Mouse (Mus musculus) hindbrain, embryonic 10.5 days (tissue): Measurements from ENCODE around the gene Ubr7. TPM values are rescaled to one million over a fixed set of nuclear protein-coding genes. Genes with fewer than 3 reads are reported as not detected.

Source experiments
- DNase-seq: peaks from one replicate; pipeline ENCODE4 v3.0.0-alpha.2; 2017; ENCODE audit warnings: low spot score
- H3K27ac ChIP-seq: fragments of 300-500 bp; sonication (generic); 2 replicates; pipeline ENCODE4 v1.5.1; 2016; ENCODE audit warnings: mild to moderate bottlenecking, moderate library complexity
- H3K27me3 ChIP-seq: fragments of 300-500 bp; sonication (generic); 2 replicates; pipeline ENCODE4 v1.6.1; 2016; ENCODE audit warnings: mild to moderate bottlenecking; ENCODE audit not compliant: poor library complexity, insufficient read depth, severe bottlenecking
- H3K36me3 ChIP-seq: fragments of 300-500 bp; sonication (generic); 2 replicates; pipeline ENCODE4 v1.6.1; 2016; ENCODE audit warnings: mild to moderate bottlenecking, moderate library complexity
- H3K4me1 ChIP-seq: fragments of 300-500 bp; sonication (generic); replicated peaks from 2 replicates; pipeline ENCODE4 v1.6.1; 2016; ENCODE audit warnings: mild to moderate bottlenecking
- H3K4me3 ChIP-seq: fragments of 300-500 bp; sonication (generic); 2 replicates; pipeline ENCODE4 v1.5.1; 2016; ENCODE audit warnings: mild to moderate bottlenecking, moderate library complexity
- H3K9me3 ChIP-seq: fragments of 300-500 bp; sonication (generic); 2 replicates; pipeline ENCODE4 v1.6.1; 2016; ENCODE audit warnings: mild to moderate bottlenecking, moderate library complexity
- WGBS: fragments of 180-500 bp; shearing (Covaris S2); methylation state at CpG from one replicate; pipeline ENCODE4 v1.1.7; 2016; 5-methylcytosine and 5-hydroxymethylcytosine counted together
- polyA plus RNA-seq: library from polyadenylated mRNA; unstranded; fragments of >200 nt; fragmentation: Nextera tagmentation; extraction: Ambion mirVana; gene quantifications from 2 replicates; pipeline ENCODE4 v1.2.1, GENCODE M21; 2016

Ubr7 gene
- polyA plus RNA-seq, 1 experiment from 2014 or later, result 52.3 TPM

DNA sequence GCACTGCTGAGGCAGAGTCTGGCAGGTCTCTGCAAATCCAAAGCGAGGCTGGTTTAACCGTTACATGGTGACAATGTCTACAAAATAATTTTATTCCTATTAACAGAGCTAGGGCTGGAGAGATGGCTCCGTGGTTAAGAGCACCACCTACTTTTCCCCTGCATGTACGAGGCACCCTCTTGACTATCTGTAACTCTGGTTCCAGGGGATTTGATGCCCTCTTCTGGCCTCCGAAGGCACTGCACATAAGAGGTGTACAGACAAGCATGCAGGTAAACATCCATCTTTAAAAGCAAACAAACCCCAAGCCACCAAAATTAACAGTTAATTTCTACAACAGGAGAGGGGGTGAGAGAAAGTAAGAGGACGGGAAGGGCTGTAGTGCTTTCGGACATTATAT is 1.5 kb upstream of the Ubr7 start:
- Histone ChIP-seq H3K9me3 (no peaks in the 10 kb centered on the region), H3K27ac (no peak overlapping the region), H3K27me3 (no peaks in the 10 kb centered on the region), H3K4me3 (peak overlapping the region; percentile 90), H3K36me3 (peaks cover 38% of the 10 kb centered on the region), H3K4me1 (peaks cover 33% of the 10 kb centered on the region)
- DNase-seq, result no peak
- WGBS, result 89% methylated on average over 7 of the region's 7 CpGs

DNA sequence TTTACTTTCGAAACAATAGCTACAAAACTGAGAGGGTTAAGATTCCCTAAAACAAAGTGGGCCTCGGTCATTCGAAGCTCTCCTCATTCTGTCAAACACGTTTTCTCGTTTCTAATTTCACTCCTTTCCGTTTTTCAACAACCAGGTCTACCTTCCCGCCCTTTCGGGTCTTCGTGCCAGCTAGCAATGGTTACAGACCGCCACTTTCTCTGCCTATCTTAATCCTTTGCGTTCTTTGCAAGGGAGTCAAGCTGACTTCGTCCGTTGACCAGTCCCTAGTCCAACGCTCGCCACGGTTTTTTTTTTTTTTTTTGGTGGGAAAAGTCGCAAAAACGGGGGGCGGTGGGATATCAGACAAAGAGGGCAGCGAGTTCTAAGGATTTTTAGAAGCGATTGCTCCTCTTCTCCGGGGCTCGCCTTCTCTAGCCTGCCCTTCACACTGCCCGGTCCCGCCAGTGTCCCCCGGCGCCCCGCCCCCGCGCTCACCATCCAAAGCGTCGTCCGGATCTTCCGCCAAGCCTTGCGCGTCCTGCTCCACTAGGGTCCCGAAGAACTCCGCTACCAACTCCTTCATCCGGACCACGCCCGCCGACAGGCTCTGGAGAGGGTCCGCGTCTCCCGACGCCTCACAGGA is 595 bp upstream of the Ubr7 start:
- no peak for DNase-seq
- Histone ChIP-seq H3K9me3 (no peaks in the 10 kb centered on the region), H3K4me1 (peaks cover 33% of the 10 kb centered on the region), H3K4me3 (peak overlapping the region; percentile 90), H3K36me3 (peaks cover 40% of the 10 kb centered on the region), H3K27ac (peak overlapping the region; percentile 94), H3K27me3 (no peaks in the 10 kb centered on the region)
- WGBS, result 2% methylated on average over 46 of the region's 46 CpGs

DNA sequence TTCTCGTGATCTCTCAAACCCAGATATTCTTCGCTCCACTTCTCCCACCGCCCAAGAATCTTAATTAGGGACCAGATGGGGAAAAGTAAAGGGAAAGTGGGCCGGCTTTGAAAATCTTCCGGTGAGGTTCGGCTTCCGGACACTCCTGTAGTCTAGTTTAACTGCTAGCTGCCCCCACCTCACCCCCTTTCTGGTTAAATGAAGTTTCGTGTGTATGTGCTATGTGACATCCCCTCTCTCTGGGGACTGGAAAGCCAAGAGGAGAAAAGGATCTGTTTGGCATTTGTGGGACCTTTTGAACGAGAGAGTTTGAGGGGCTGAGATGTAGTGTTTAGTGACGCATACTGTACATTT is 613 bp downstream of the Ubr7 start, which contains the start of gene Gm20604:
Gene Gm20604 (minus strand): TSS at position 270 of the 354 bp plus-strand sequence.
- no peaks in the 10 kb centered on the region for H3K9me3 ChIP-seq
- H3K4me1 ChIP-seq, result peaks cover 33% of the 10 kb centered on the region
- peak within 1 kb of the TSS; percentile 94 for H3K27ac ChIP-seq
- no peaks in the 10 kb centered on the region for H3K27me3 ChIP-seq
- H3K36me3 ChIP-seq, result peaks cover 44% of the 10 kb centered on the region
- H3K4me3 ChIP-seq, result peak within 1 kb of the TSS; percentile 90
- WGBS, result under 1% methylated on average over 10 of the region's 10 CpGs
- no peak for DNase-seq

DNA sequence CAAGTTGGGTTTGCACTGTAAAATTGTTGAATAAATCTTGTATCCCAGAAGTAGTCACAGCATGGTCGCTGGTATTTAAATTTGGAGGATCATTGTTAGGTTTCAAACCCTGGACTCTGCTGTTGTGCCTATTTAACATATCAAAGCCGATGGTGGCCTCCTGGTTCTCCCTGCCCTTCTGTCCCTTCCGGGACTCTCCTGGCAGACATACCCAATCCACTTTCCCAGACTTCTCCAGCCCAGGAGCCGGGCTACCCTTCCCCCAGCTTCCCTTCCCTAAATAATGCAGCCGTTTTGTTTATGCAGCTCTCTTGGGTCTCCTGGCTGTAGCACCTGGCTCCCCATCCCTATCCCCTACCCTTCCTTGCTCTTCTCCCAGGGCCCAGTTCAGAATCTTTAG is 1.2 kb downstream of the Ubr7 start:
- peak overlapping the region; percentile 94 for H3K27ac ChIP-seq
- no peak for DNase-seq

DNA sequence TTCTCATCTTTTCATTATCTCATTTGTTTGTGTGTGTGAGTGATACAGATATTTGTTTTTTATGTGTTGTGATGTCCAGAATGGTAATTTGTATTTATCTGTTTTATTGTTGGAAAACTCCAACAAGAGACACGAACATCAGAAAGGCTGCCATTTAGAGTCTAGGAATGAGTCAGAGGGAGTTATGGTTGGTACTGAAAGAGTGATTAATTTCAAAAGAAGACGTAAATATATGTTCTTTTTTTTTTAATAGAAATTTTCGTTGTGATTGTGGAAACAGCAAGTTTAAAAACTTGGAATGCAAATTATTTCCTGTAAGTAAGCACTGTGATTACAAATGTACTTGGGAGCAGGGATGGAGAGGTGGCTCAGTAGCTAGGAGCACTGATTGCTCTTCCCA is 3.9 kb downstream of the Ubr7 start:
- WGBS, result 92% methylated on average over 3 of the region's 3 CpGs
- DNase-seq, result no peak
- peaks cover 27% of the 10 kb centered on the region for H3K4me1 ChIP-seq
- no peaks in the 10 kb centered on the region for H3K27me3 ChIP-seq
- no peak overlapping the region for H3K27ac ChIP-seq
- H3K4me3 ChIP-seq, result no peak overlapping the region
- H3K9me3 ChIP-seq, result no peaks in the 10 kb centered on the region
- peaks cover 49% of the 10 kb centered on the region for H3K36me3 ChIP-seq

More for the DNA sequence above, 1.2 kb downstream of the Ubr7 start:
- WGBS, result 0% methylated on average over 5 of the region's 5 CpGs
- no peaks in the 10 kb centered on the region for H3K27me3 ChIP-seq
- peaks cover 45% of the 10 kb centered on the region for H3K36me3 ChIP-seq
- H3K9me3 ChIP-seq, result no peaks in the 10 kb centered on the region
- H3K4me1 ChIP-seq, result peaks cover 33% of the 10 kb centered on the region
- peak overlapping the region; percentile 90 for H3K4me3 ChIP-seq

DNA sequence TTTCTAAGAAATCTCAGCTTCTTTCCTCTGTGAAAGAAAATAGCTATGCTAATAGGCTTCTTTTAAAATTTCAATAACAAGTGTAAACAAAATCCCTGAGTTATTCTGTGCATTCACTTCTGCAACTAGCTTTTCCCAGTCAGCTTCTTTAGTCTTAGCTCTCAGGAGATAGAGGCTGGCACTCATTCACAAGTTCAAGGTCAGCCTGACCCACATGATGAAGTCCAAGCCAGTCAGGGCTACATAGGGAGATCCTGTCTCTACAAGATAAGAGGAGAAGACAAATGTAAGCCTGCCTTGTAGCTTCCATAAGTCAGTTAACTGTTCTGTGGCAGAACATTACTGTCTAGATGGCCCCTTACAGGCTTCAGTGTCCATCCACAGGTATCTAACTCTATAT is 5.9 kb downstream of the Ubr7 start:
- no peaks in the 10 kb centered on the region for H3K27me3 ChIP-seq
- H3K27ac ChIP-seq, result no peak overlapping the region
- H3K4me3 ChIP-seq, result no peak overlapping the region
- peaks cover 69% of the 10 kb centered on the region for H3K36me3 ChIP-seq
- DNase-seq, result no peak
- H3K4me1 ChIP-seq, result peaks cover 15% of the 10 kb centered on the region
- no peaks in the 10 kb centered on the region for H3K9me3 ChIP-seq

DNA sequence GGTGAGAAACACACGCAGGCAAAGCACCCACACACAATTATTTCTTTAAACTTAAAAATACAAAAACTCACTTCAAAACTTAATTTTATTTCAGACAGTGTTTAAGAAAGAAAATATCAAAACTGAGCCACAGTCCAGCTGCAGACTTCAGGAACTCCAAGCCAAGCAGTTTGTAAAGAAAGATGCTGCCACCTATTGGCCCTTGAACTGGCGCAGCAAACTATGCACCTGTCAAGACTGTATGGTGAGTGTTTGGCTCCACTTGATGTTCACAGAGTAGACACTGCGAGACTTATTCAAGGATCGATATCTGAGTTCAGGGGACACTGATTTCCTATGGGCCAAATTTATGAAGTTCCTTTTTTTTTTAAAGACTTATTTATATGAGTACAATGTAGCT is 11.2 kb downstream of the Ubr7 start:
- Histone ChIP-seq H3K36me3 (peaks cover 98% of the 10 kb centered on the region), H3K4me3 (no peak overlapping the region), H3K4me1 (no peaks in the 10 kb centered on the region), H3K27me3 (no peaks in the 10 kb centered on the region), H3K9me3 (peaks cover 7% of the 10 kb centered on the region; the same call in 1 of the 2 replicates), H3K27ac (no peak overlapping the region)
- WGBS, result 93% methylated on average over 4 of the region's 4 CpGs
- no peak for DNase-seq

DNA sequence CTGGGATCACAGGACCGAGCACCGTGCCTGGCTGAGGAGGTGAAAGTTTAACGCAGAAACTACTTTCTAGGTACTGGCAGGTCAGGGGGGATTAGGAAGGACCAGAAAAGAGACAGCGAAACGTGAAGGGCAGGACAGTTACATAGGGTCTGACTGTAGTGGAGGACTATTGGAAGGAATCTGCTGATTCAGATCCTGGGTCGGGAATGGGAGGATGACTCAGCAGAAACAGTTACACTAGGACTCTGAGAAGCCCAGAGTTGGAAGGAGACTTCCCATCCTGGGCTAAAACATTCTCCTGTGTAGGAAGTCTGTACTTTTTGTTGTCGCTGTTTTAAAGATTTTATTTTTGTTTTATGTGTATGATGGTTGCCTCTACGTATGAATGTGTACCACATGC is 13.8 kb downstream of the Ubr7 start:
- WGBS, result 97% methylated on average over 8 of the region's 8 CpGs
- H3K27me3 ChIP-seq, result no peaks in the 10 kb centered on the region
- peaks cover 7% of the 10 kb centered on the region; the same call in 1 of the 2 replicates for H3K9me3 ChIP-seq
- no peak for DNase-seq
- H3K4me1 ChIP-seq, result no peaks in the 10 kb centered on the region
- H3K27ac ChIP-seq, result no peak overlapping the region
- H3K4me3 ChIP-seq, result no peak overlapping the region
- peaks cover 100% of the 10 kb centered on the region for H3K36me3 ChIP-seq

DNA sequence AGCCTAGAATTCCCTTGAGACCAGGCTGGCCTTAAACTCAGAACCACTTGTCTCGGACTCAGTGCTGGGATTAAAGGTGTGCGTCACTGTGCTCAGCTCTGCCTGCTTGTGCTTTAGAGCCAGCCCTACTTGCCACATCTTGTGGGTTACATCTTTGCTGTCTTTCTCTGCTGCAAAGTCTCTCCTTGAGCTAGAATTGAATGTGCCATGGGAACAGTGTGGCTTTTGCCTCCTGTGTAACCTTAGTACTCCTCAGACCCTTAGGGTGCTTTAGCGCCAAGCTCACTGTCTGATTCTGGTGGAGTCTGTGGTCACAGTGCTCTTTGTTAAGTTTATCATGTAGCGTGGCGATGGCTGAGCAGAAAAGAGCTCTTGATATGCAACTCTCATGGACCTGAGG is 14.9 kb downstream of the Ubr7 start:
- H3K36me3 ChIP-seq, result peaks cover 100% of the 10 kb centered on the region

DNA sequence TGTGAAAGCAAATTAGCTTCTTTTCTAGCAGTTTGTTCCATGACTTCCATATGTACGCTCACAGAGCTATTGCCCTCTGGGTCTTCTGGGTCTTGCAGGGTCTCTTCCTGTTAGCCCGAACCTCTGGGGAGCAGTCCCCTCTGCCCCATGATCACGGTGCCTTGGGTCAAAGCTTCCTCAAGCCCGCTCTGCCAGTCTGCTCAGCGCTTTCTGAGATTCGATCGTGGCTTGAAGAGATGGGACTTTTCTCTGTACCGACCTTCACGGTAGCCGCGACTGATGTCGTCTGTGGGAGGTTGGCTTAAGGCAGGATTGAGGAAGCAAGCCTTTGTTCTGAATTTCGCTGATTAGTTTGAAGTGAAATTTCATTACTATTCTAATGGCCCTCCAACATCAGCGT is 18.3 kb downstream of the Ubr7 start:
- Histone ChIP-seq H3K4me3 (no peak overlapping the region), H3K36me3 (peaks cover 76% of the 10 kb centered on the region), H3K27me3 (no peaks in the 10 kb centered on the region), H3K4me1 (no peaks in the 10 kb centered on the region), H3K9me3 (peaks cover 7% of the 10 kb centered on the region; the same call in 1 of the 2 replicates), H3K27ac (no peak overlapping the region)
- DNase-seq, result no peak
- 92% methylated on average over 14 of the region's 14 CpGs for WGBS

More for the DNA sequence above, 14.9 kb downstream of the Ubr7 start:
- 98% methylated on average over 5 of the region's 5 CpGs for WGBS
- DNase-seq, result no peak
- Histone ChIP-seq H3K9me3 (peaks cover 7% of the 10 kb centered on the region; the same call in 1 of the 2 replicates), H3K4me1 (no peaks in the 10 kb centered on the region), H3K4me3 (no peak overlapping the region), H3K27me3 (no peaks in the 10 kb centered on the region), H3K27ac (no peak overlapping the region)

DNA sequence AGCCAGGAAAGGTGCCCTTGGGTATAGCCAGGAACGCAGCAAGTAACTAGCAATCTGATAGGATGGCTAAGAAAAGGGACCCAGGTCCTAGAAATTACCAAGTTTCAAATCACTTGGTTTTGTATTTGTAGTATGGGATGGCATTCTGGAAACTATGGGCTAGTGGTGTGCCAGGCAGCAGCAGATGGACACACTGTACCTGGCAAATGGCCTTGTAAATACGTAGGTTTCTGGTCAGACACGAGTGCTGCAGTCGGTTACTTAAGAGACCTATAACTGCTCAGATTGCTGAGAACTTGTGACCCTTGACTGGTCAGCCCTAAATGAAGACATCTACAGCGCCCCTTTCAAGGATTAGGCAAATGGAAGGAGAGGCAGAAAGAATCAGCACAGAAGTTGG is 20.4 kb downstream of the Ubr7 start:
- H3K9me3 ChIP-seq, result no peaks in the 10 kb centered on the region
- H3K27ac ChIP-seq, result no peak overlapping the region
- H3K4me3 ChIP-seq, result no peak overlapping the region
- 90% methylated on average over 5 of the region's 5 CpGs for WGBS
- no peaks in the 10 kb centered on the region for H3K4me1 ChIP-seq
- no peak for DNase-seq
- no peaks in the 10 kb centered on the region for H3K27me3 ChIP-seq
- H3K36me3 ChIP-seq, result peaks cover 69% of the 10 kb centered on the region

DNA sequence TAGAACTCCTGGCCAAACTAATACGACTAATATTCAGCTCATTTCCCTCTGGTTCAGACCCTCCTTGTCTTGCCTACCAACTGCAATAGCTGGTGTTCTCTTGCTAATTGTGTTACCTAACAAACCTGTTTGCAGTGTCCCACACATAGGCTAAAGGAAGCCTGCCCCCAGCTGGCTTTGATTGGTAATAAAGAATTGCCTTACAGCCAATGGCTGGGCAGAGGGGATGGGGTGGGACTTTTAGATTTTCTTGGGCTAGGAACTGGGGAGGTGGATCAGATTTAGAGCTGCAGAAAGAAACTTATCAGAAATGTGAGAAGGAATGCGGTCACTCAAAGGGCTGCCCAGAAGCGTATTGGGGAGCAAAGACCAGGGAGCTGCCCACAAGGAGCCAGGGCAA is 21.7 kb downstream of the Ubr7 start:
- Histone ChIP-seq H3K36me3 (peaks cover 68% of the 10 kb centered on the region), H3K4me1 (no peaks in the 10 kb centered on the region), H3K4me3 (no peak overlapping the region), H3K9me3 (no peaks in the 10 kb centered on the region), H3K27me3 (no peaks in the 10 kb centered on the region), H3K27ac (no peak overlapping the region)
- WGBS, result 55% methylated on average over 3 of the region's 3 CpGs
- no peak for DNase-seq

DNA sequence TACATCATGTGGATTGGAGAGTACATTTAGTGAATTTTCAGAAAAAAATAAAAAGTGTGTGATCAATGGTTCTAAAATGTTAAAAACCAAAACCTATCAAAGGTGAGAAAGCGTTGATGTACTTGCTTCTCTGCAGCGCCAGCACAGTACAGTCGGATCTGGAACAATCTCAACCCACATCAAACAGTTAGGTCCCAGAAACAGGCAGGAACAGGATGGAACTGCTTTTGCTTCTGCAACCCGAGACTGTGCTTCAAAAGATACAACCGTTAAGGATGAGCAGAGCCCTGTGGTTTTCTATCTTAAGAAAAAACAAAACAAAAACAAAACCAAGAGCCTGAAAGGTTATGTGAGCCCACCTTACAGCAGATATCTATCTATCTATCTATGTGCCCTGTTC is 25.1 kb downstream of the Ubr7 start:
- Histone ChIP-seq H3K4me1 (no peaks in the 10 kb centered on the region), H3K4me3 (no peak overlapping the region), H3K27me3 (no peaks in the 10 kb centered on the region), H3K27ac (no peak overlapping the region), H3K9me3 (no peaks in the 10 kb centered on the region), H3K36me3 (peaks cover 67% of the 10 kb centered on the region)
- WGBS, result 95% methylated on average over 5 of the region's 5 CpGs
- no peak for DNase-seq
